Mouse (Mus musculus) ES-Bruce4 (cell line): Measurements from ENCODE around the gene Selplg. TPM values are rescaled to one million over a fixed set of nuclear protein-coding genes. Genes with fewer than 3 reads are reported as not detected.

Source experiments
- H3K27ac ChIP-seq: 2 replicates; pipeline ENCODE4 v1.5.1; 2012; ENCODE audit warnings: low read length, inconsistent platforms; ENCODE audit not compliant: insufficient read depth
- H3K27me3 ChIP-seq: 2 replicates; pipeline ENCODE4 v1.6.1; 2012; ENCODE audit warnings: mild to moderate bottlenecking, low read length, inconsistent platforms; ENCODE audit not compliant: control insufficient read depth, poor library complexity, insufficient read depth, severe bottlenecking
- H3K36me3 ChIP-seq: 2 replicates; pipeline ENCODE4 v1.6.1; 2012; ENCODE audit warnings: inconsistent platforms, mild to moderate bottlenecking, low read length, moderate library complexity; ENCODE audit not compliant: control insufficient read depth, poor library complexity, insufficient read depth, severe bottlenecking
- H3K4me1 ChIP-seq: one replicate; pipeline ENCODE4 v1.8.1; 2011; ENCODE audit warnings: low read length; ENCODE audit not compliant: control insufficient read depth, insufficient read depth
- H3K4me3 ChIP-seq: 2 replicates; pipeline ENCODE4 v1.5.1; 2011; ENCODE audit warnings: low read depth, mild to moderate bottlenecking, low read length
- H3K9ac ChIP-seq: 2 replicates; pipeline ENCODE4 v1.6.1; 2012; ENCODE audit warnings: low read depth, mild to moderate bottlenecking, inconsistent platforms; ENCODE audit not compliant: poor library complexity, severe bottlenecking
- H3K9me3 ChIP-seq: replicated peaks from 2 replicates; pipeline ENCODE4 v1.6.1; 2012; ENCODE audit warnings: mild to moderate bottlenecking, low read length, inconsistent platforms; ENCODE audit not compliant: control insufficient read depth, poor library complexity, insufficient read depth, severe bottlenecking
- CTCF ChIP-seq: IDR thresholded peaks from one replicate; pipeline ENCODE4 v1.8.1; 2011; ENCODE audit warnings: low read depth, low read length
- EP300 ChIP-seq: IDR thresholded peaks from 2 replicates; pipeline ENCODE4 v1.6.1; 2011; ENCODE audit warnings: low read depth, low read length; ENCODE audit not compliant: insufficient read depth
- POLR2A ChIP-seq: IDR thresholded peaks from one replicate; pipeline ENCODE4 v1.8.1; 2011; ENCODE audit warnings: low read length; ENCODE audit not compliant: insufficient read depth
- polyA plus RNA-seq: library from polyadenylated mRNA; stranded (reverse); fragments of >200 nt; gene quantifications from 2 replicates; pipeline ENCODE4 v1.2.4, GENCODE M21; 2011; ENCODE audit warnings: low read depth; ENCODE audit not compliant: missing spikeins, insufficient read depth, insufficient read length

Selplg gene
- polyA plus RNA-seq, 1 experiment: 0.72 TPM

GRCm38 (mm10) chr5:113827991-113828411, 4.4 kb downstream of the Selplg start:
- H3K9ac ChIP-seq: no peak overlapping the region
- no peaks in the 10 kb centered on the region for H3K9me3 ChIP-seq
- no peak overlapping the region for H3K27ac ChIP-seq

GRCm38 (mm10) chr5:113826619-113827018, 5.8 kb downstream of the Selplg start:
- no peaks in the 10 kb centered on the region for H3K9me3 ChIP-seq
- H3K36me3 ChIP-seq: no peaks in the 10 kb centered on the region
- H3K4me1 ChIP-seq: no peaks in the 10 kb centered on the region
- no peak overlapping the region for H3K27ac ChIP-seq
- no peak for TF ChIP-seq EP300
- H3K27me3 ChIP-seq: no peaks in the 10 kb centered on the region
- no peak overlapping the region for H3K9ac ChIP-seq
- no peak overlapping the region for H3K4me3 ChIP-seq

More at GRCm38 (mm10) chr5:113827991-113828411, 4.4 kb downstream of the Selplg start:
- H3K4me3 ChIP-seq: no peak overlapping the region
- no peaks in the 10 kb centered on the region for H3K27me3 ChIP-seq
- TF ChIP-seq EP300 (no peak), POLR2A (no peak), CTCF (no peak)
- H3K36me3 ChIP-seq: no peaks in the 10 kb centered on the region
- H3K4me1 ChIP-seq: no peaks in the 10 kb centered on the region

DNA sequence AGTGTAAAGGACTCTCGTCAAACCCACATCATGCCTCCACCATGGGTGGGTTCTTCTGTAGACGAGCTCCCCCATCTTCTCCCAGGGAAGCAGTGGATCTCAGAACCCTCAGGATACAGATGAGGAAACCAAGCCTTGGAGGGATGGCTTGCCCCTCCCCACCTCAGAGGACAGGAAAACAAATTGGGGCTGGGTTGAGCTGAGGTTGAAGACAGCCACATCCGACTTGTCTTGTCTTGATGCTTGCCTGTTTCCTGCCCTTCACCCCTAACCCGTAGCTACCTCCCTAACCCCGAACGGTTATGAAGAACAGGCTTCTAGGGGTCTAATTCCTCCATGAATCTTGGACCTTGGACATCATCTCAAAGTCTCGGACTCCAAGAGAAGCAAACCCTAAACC, 6.9 kb downstream of the Selplg start:
- TF ChIP-seq CTCF: no peak
- TF ChIP-seq EP300: no peak
- no peak for TF ChIP-seq POLR2A

GRCm38 (mm10) chr5:113824228-113824627, 8.2 kb downstream of the Selplg start:
- TF ChIP-seq POLR2A: no peak
- no peak for TF ChIP-seq EP300
- TF ChIP-seq CTCF: no peak
- H3K27ac ChIP-seq: no peak overlapping the region
- H3K4me3 ChIP-seq: no peak overlapping the region
- H3K4me1 ChIP-seq: no peaks in the 10 kb centered on the region
- no peak overlapping the region for H3K9ac ChIP-seq
- H3K9me3 ChIP-seq: no peaks in the 10 kb centered on the region
- no peaks in the 10 kb centered on the region for H3K36me3 ChIP-seq
- H3K27me3 ChIP-seq: no peaks in the 10 kb centered on the region

More for the DNA sequence above, 6.9 kb downstream of the Selplg start:
- Histone ChIP-seq H3K4me1 (no peaks in the 10 kb centered on the region), H3K27ac (no peak overlapping the region), H3K9ac (no peak overlapping the region), H3K27me3 (no peaks in the 10 kb centered on the region), H3K36me3 (no peaks in the 10 kb centered on the region), H3K4me3 (no peak overlapping the region), H3K9me3 (no peaks in the 10 kb centered on the region)

DNA sequence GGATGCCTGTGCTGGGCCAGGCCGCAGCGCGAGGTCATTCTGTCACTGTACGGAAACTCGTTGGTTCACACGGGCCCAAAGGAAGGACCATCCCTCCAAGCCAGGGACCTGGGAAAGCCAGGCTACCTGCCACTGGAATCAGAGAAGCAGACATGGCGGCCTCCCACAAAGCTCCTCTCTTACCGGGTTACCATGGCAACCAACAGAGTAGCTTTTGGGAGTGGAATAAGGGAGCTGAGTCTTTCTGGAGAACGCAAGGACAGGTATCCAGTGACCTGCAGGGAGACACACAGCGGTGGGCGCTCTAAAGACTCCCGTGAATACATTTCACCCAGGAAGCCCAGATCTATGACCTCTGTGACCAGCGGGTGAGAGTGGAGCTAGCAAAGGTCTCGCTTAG, 13.9 kb downstream of the Selplg start:
- no peak overlapping the region for H3K27ac ChIP-seq
- H3K4me3 ChIP-seq: peak overlapping the region; percentile 8; the same call in 1 of the 2 replicates
- no peak for TF ChIP-seq EP300
- TF ChIP-seq CTCF: no peak
- TF ChIP-seq POLR2A: no peak
- H3K9ac ChIP-seq: no peak overlapping the region
- H3K36me3 ChIP-seq: no peaks in the 10 kb centered on the region
- H3K9me3 ChIP-seq: no peaks in the 10 kb centered on the region
- H3K4me1 ChIP-seq: peaks cover 3% of the 10 kb centered on the region
- H3K27me3 ChIP-seq: no peaks in the 10 kb centered on the region

DNA sequence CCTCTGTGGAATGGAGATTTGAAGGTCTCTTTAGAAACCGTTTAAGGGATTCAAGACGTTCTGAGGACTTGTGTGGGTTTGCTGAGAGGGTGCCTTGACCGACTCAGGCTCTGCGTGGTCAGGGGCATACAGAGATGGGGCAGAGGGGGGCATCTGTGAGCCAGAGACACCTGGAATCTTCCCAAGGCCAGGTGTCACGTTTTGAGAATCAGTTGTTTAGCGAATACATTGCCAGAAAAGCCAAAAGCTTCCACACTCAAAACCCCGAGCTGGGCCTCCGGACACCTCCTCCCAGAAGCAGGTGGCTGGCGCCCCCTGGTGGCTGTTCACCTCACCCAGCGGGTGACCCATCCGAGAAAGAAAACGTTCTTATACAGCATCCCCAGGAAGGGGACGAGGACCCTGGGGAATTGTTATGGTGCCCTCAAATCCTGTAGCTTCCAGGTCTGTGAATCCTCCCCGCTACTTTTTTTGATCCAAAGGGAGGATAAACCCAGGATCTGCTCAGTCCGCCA, 16.7 kb downstream of the Selplg start:
- no peak for TF ChIP-seq POLR2A
- no peak for TF ChIP-seq EP300
- peak; percentile 84 for TF ChIP-seq CTCF
- no peak overlapping the region for H3K4me3 ChIP-seq
- H3K27ac ChIP-seq: no peak overlapping the region
- no peak overlapping the region for H3K9ac ChIP-seq
- H3K36me3 ChIP-seq: no peaks in the 10 kb centered on the region
- H3K4me1 ChIP-seq: peaks cover 3% of the 10 kb centered on the region
- H3K27me3 ChIP-seq: no peaks in the 10 kb centered on the region
- H3K9me3 ChIP-seq: no peaks in the 10 kb centered on the region
